Mouse (Mus musculus) inflammation-experienced regulatory T-cells, adult 6 months (primary cell): ENCODE results near the gene Mknk2. TPM values are rescaled to one million over a fixed set of nuclear protein-coding genes. Genes with fewer than 3 reads are reported as not detected.

Experiments
- ATAC-seq: one replicate; pipeline ENCODE4 v1.8.0; 2017
- polyA plus RNA-seq, 3 experiments: library from polyadenylated mRNA; unstranded; fragments of 100-300 nt; shearing (Covaris generic); gene quantifications; one replicate each; pipeline ENCODE4 v1.2.1; 2017

The Mknk2 gene
- polyA plus RNA-seq, 3 experiments from 2014 or later: 50.3 to 61.4 (median 50.9) TPM

DNA sequence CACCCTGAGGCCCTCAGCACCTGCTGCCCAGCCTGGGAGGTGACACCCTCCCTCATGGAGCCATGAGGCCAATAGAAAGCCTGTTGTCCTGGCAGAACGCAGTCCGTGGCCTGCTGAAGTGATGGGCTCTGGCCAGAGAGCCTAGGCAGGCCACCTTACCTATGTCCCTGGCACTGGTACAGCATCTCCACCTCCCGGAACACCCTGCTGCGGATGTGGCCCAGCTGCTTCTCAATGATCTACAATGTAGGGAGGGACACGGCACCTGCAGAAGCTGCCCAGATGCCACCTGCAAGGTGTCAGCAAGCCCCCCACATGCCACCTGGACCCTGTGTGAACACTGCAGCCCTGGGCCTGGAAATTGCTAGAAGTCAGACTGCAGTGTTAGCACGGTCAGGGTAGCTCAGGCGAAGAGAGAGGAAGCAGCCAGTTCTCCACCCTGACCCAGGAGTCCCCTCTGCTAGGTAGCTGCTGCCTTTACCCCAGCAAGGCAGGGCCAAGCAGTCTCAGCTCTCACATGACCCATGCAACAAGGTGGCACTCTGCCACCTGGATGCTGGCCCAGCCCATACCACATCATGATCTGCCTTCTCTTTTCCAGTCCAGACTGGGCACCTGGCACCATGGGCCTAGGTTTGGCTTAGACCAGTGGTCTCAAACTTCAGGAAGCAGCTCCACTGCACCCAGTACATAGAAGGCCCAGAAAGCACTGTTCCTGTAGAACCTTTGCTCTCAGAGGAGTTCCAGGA lies 8.0 kb downstream of the Mknk2 start:
- no peak for ATAC-seq

DNA sequence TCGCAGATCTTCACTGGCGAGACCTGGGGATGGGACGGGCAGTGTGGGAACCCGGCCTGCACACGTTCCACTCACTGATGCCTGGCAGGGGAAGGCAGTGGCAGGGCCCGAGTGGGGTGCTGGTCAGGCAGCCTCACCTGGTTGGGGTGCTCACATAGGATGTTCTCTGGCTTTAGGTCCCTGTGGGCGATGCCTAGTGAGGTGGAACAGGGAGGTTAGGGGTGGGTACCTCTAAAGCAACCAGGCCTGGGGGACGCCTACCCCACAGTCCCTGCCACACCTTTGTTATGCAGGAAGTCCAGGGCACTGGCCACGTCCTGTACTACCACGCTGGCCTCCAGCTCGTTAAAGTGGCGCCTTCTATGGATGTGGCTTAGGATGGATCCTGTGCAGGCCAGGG lies 8.9 kb downstream of the Mknk2 start:
- no peak for ATAC-seq

DNA sequence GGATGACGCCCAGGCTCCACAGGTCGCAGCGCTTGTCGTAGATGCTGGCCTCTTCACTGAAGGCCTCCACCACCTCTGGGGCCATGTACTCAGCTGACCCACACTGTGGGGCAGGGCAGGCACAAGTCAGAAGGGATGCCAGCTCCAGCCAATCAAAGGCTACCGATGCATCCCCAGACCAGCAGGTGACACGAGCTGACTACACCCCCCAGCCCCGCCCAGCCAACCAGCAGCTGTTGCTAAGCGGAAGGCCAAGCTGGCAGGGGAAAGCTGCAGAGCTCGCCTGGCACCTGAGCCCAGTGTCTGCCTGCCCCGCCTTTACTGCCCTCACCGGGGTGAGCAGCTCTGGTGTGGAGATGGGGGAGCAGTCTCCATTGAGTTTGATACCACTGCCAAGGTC lies 9.3 kb downstream of the Mknk2 start:
- ATAC-seq: no peak

DNA sequence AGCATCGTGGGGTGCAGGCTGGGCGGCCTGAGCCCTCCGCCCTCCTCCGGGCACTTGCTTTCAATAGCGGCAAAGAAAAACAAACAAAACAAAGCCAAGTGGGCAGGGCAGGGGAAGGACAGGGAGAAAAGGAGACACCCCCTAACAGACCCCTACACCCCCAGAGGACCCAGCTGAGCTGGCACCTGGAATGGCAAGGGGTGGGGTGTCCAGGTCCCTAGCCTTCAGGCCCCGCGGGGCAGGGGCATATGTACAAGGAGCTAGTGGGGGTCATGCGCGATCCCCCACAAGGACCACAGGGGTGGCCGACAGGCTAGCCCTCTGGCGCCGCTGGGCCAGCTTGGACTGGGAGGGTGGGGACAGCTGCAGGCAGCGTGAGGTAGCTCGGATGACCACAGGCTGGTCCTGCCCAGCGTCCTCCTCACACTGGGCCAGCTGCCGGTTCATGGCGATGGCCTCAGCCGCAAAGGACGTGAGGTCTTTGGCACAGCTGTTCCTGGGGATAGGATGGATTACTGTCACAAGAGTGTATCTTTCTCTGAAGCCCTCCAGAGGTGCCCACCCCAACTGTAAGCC lies 11.0 kb downstream of the Mknk2 start:
- no peak for ATAC-seq

DNA sequence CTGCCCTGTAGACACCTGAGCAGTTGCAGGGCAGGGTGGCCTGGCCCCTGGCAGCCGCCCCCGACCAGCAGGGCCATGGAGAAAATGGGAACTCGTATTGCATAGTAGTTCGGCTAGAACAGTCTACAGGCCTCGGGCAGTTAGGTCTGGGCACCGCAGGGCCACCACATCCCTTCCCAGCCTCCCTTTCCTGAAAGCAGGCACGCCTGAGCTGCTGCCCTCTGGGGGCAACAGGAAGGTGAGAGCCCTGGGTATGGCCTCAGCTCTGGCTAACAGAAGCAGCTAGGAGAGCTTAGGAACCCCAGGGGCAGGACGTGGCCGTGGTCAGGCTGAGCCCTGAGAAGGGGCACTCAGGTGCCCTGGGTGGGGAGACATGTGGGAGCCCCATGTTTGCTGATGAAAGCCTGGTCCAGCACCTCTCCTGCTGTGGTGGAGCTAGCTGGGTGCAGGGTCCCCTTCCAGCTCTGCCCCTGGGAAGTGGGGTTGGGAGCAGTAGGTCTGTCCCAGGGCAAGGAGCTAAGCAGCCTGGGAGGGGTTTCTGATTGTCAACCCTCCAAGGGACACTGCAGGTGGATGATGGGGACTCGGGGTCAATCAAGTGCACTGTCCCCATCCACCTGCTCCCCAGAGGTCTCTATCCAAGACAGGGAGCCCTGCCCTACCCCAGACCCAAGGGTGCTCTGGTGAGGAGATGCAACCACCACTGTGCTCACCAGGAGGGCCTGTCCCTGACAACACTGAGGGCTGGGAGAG lies 11.8 kb downstream of the Mknk2 start:
- no peak for ATAC-seq

DNA sequence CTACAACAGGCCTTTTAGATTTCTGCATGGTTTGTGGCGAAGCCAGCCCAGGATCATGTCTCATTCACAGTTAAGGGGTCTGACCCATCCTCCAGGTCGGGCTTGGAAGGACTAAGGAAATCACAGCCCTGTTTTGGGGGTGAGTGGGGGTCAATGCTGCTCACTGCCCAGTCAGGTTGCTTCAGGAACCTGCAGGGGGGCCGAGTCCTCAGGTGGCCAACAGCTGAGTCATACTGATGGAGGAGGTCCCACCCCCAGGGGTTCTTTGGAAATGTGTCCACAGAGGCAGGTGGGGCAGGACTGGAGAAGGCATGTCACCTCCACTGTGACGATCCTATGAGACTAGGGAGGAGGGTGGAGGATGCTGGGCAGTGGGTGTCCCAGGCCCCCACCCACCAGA lies 12.5 kb downstream of the Mknk2 start:
- no peak for ATAC-seq

DNA sequence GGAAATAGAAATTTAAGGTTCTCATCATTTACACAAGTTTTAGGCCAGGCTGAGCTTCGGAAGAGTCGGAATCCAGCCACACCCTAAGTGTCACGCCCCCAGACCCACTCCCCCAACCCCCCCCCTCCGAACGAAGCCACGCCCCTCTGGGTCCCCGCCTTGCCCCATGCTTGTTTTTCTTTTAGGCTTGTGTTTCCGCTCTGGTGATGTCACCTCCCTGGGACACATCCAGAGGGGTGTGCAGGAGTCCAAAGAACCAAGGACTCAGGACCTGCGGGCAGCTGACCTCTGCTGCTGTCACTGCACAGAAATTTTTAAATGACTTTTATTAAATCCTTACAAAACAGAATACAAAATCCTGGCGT lies 12.9 kb downstream of the Mknk2 start:
- ATAC-seq: peak; percentile 26

DNA sequence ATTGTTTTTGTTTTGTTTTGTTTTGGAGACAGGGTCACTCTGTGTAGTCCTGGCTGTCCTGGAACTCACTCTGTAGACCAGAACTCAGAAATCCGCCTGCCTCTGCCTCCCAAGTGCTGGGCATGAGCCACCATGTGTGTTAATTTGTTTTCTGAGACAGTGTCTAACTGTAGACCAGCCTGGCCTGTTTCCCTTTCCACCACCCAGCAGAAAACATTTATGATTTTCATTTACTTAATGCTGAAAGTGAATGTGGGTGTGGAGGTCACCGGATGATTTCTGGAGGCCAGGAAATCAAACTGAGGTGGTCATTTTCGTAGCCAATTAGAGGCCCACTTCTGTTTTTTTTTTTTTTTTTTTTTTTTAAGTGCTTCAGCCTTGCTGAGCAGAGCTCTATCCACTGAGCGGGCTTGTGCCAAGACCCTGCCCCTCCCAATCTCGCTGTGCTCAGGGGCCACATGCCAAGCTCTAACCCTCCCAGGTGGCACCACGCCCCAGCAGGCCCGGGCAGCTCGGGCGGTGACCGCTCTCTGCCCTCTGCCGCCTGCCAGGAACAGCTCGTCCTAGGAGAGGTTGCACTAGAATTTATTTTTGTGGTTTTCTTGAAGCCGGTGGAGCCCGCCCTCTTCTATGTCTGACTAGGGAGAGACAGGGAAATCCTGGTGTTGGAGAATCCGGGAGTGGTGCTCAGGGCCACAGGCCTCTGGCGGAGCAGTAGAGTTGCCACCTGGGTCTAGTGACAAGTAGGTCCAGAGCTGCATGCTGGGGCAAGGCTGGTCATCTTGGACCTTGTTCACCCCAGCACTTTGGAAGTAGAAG lies 13.5 kb downstream of the Mknk2 start:
- peak; percentile 10 for ATAC-seq

DNA sequence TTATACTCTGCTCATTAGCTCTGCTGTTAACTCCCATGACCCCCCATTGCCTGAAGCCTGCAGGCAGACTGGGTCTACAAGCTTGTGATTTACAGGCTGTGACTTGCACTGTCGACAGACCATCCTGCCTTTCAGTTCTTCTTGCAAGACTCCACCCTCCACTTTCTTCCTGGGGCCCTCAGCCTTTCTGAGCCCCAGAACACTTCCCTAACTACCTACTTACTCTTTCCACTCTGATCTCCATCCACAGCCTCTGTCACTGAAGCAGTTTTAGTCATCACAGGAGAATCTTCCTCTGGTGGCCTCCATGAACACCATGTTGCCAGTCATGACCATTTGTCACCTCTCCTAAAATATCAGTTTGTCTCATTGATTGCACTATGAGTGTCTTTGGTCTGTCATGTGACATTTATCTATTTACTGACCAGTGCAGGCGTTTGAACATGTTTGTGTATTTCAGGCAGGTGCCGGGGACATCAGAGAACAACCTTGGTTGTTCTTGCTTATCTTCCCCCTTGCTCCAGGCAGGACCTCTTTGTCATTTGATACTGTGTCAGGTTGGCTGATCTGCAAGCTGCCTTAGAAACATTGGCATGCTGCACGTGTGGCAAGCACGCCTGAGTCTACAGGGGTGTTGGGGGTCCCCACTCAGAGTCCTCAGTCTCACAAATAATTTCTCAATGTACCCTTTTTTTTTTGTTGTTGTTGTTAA lies 14.3 kb downstream of the Mknk2 start:
- no peak for ATAC-seq

DNA sequence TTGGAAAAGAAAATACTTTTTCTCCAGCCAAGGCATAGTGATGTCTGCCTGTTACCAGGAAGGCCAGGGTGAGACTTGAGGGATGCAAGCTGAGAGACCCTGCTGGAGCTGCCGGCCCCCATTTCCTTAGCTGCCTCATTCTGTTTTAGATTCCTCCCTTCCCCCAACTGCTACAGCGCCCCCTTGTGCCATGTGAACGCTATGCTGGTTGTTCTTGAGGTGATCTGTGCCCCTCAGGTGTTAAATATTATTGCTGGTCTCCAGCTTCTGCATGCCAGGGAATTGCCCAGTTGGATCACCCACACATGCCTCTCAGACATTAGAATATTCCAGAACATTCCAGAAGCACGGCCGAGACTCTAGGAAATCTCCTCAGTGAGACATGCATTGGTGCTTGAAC lies 16.8 kb downstream of the Mknk2 start:
- ATAC-seq: no peak

DNA sequence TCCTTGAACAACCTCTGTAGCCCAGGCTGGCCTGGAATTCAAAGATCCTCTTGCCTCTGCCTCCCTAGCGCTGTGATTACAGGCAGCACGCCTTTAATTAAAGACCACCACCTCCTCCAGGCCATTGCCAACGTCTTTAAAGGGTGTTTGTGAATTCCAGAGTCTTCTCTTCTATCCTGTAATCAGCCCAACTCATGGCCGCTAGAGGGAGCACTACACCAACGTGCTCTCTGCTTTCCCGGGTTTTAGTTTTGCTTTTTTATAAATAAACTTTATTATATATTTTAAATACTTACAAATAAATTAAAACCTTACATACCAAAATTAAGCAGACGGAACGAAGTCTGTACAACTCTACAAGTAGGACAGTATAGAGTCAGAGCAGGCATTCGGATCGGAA lies 18.7 kb downstream of the Mknk2 start:
- ATAC-seq: peak; percentile 27

DNA sequence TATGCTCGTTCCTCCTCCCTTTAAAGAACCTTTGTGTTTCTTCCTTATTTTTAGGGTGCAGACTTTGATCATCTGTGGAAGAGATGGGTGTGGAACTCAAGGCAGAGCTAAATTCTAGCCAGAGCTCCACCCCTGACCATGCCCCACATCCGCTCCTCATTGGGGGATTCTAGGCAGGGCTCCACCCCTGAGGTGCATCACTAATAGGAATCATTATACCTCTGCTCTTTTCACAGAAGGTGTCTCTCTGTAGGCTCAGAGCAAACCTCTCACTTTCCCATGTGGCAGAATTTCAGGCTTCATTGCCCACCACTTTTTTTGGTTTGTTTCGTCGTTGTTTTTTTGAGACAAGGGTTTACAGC lies 19.1 kb downstream of the Mknk2 start:
- peak; percentile 66 for ATAC-seq

DNA sequence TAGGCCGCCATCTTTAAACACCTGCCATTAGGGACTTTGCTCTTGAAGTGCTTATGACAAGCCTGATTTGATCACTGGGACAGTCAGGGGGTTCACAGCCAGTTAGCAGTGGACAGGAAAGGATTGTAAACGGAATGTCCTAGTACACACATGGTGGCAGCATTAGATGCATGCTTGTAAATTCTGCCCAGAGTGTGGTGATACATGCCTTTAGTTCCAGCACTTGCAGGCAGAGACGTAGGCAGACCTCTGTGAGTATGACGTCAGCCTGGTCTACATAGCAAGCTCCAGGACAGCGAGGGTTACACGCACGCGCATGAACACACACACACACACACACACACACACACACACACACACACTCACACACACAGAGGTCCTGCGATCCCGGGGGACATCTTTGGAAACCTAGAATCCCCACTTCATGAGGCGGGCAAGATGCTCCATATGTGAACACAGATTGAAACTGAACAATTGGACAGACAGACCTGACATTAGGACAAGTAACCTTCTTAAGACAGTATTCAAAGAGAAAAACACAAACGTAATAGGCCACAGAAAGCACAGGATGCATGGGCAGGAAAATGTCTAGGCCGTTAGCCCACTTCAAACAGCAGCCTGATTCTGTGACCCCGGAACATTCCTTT lies 19.6 kb downstream of the Mknk2 start:
- ATAC-seq: peak; percentile 23

DNA sequence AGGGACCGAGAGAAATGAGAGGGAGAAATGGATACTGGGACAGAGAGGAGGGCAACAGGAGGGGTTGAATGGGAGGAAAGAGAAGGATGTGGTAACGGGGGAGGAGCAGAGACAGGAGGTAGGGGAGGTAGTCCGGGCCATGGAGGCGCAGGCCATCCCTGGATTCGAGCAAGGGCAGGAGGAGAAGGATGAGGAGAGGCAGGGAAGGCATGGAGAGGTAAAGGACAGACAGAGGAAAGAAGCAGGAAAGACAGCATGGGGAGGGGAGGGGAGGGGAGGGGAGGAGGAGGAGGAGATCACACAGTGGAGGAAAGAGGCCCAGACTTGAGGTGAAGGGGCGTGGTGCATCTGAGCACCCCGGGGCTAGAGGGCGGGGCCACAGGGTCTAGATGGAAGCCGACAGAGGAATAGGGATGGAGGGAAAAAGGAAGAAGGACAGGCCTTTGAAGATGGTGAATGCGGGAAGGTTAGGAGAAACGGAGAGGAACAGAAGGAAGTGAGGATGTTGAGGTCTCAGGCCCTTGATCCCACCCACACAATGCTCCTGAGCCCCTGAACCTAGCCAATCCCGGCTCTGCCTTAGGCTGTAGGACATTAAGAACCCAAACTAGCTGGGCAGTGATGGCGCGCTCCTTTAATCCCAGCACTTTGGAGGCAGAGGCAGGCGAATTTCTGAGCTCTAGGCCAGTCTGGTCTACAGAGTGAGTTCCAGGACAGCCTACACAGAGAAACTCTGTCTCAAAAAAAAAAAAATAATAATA lies 20.9 kb downstream of the Mknk2 start, which contains the start of gene Btbd2:
Gene Btbd2 (minus strand): TSS at position 209 of the 761 bp plus-strand sequence.
- ATAC-seq: peak; percentile 55

DNA sequence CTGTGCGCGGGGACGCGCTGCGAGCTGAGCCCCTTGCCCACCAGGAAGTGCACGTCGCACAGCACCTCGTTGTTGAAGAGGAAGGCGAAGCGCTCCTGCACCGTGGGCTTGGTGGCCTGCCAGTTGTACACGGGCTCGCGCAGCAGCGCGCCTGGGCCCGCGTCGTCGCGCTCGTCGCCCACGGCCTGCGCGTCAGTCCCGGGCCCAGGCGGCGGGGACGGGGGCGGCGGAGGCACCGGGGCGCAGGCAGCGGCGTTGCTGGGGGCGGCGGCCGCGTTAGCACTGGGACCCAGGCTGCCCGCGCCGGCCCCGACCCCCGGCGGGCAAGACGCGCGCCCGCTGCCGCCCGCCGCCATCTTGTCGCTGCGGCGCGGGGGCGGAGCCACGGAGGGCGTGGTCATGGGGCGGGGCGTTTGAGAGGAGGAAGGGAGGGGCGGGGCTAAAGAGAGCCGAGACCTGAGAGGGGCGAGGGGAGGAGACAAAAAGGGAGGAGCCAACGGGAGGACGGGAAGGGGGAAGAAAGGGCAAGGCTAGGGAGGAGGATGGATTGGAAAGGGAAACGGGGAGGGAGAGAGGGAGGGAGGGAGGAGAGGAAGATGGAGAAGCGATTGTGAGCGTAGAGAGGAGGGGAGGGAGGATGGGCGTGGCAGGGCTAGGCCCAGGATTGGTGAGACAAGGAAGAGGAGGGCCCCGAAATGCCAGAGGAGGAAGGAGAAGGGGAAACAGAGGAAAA lies 21.6 kb downstream of the Mknk2 start:
- peak; percentile 47 for ATAC-seq

DNA sequence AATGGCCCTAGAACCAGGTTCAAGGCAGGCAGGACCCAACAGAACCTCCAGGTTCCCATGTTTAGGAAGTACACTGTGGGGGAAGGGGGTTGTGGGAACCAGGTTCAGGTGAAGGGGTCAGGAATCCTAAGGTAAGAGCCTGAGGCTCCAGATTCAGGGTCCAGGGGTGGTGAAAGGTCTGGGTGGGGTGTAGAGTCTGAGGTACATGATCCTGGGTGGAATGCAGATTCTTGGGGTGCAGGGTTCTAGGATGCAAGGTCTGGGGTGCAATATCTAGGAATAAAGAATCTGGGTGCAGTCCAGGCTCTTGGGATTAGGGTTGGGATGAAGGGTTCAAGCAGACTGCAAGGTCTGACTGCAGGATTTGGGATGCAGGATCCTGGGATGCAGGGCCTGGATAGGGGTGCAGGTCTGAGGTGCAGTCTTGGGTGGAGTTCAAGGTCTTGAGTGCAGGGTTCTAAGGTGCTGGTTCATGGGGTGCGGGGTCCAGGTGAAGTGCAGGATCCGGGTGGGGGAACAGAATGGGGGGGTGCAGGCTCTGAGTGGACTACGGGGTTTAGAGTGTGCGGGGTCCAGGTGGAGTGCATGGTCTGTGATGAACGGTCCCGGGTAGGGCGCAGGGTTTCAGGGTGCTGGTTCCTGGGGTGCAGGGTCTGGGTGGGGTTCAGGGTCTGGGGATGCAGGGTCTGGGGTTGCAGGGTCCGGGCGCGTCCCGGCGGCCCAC lies 22.3 kb downstream of the Mknk2 start:
- ATAC-seq: no peak

DNA sequence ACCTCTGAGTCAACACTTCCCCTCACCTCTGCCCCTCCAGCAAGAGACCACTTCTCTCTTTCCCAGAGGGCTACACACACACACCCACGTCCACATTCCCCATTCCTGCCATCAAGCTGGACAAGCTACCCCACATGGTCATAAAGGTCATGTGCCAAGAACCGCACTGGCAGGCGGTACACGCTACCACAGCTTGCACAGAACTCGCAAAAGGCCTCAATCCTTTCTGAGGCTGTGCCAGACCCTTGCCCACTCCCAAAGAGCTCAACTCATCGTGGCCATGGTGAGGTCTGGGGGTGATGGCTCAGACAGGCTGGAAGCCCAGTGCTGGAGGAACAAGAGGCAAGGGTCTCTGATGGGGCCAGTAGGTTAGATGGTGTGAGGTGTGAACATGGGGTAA lies 23.0 kb downstream of the Mknk2 start:
- ATAC-seq: no peak

DNA sequence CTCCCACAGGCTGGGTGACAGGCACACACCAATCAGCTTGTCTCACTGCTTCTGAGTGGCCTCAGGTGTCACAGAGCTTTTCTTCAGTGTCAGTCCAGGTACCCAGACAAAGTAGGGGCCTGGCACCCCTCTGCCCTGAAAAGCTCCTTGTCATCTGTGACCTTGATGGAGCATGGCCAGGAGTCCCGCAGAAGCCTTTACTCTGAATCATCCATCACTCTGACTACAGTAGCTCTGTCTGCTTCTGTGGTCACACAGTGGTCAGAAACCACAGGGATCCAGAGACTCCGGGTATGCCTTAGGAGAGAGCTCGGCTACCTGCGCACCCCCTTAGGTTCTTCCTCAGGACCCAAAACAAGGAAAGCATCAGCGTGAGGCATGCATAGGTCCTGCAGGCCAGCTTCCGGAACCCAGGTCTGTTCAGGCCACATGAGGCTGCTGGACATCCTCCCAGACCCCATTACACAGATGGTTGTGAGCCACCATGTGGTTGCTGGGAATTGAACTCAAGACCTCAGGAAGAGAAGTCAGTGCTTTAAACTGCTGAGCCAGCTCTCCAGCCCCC lies 24.7 kb downstream of the Mknk2 start:
- no peak for ATAC-seq

DNA sequence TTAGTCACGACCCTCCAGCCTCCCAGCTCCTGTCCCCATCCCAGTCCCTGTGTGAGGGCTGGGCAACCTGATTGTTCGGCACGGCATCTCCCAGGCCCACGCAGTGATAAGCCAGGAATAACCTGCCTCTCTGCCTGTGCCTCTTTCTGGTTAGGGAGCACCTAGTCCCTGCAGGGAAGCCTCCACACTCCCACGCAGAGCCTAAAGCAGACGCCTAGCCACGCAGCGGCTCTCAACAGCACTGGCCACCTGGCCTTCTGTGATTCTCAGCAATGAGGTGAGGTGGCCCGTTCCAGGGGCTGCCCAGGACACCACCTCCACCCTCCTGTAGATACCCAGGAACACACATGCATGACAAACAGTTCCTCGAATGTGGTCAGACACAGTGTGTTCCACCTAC lies 27.5 kb downstream of the Mknk2 start:
- ATAC-seq: no peak
